Mouse (Mus musculus): ENCODE results near the gene Prkce.

GRCm38 (mm10) chr17:86325317-86325716, 157.7 kb downstream of the Prkce start:
- no peak for TF ChIP-seq CHD2 (IDR thresholded peaks at IDR 0.05; ENCODE audit: low read depth, low read length)
- TF ChIP-seq ZNF384 (IDR thresholded peaks at IDR 0.05; ENCODE audit: low read depth, low read length), result no peak
